ENCODE assay signal across 23 mouse cellular contexts in the genomic region with DNA sequence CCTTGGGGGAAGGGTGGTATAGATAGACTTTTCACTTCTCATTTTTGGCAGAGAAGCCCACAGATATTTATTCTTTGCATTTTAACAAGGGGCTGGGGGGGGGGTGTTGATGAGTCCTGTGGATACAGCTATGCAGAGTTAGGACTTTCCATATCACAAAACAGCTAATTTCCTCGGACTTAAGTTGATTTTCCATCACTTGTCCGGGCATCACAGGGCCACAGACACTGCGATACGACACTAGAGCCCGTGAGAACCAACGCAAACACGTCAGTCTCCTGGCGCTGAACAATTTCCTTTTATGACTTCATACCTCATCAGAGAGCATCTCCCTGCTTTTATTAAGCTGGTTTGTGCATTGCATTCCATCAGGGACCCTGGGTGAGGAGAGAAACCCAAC.
"Had no signal": no experiment of that assay in that cellular context is flagged by ENCODE, and none has a peak within 500 bp of the region (broad histone marks: within the 10 kb centered on the region; RNA-seq: fewer than 3 reads in every experiment).

No protein-coding gene starts in this region.

- H3K27ac ChIP-seq: hindbrain, embryonic 13.5 days; hindbrain, embryonic 15.5 days; hindbrain, postnatal 0 days; kidney, embryonic 15.5 days; kidney, postnatal 0 days; limb, embryonic 13.5 days; limb, embryonic 15.5 days had no signal

- H3K4me2 ChIP-seq: heart, embryonic 12.5 days; hindbrain, embryonic 13.5 days; hindbrain, embryonic 15.5 days; kidney, embryonic 15.5 days; limb, embryonic 13.5 days; limb, embryonic 15.5 days had no signal

- H3K36me3 ChIP-seq: heart, embryonic 12.5 days; hindbrain, embryonic 13.5 days; hindbrain, embryonic 15.5 days; kidney, embryonic 15.5 days; limb, embryonic 13.5 days; limb, embryonic 15.5 days had no signal

- DNase-seq: forebrain, postnatal 0 days; gastrocnemius, postnatal 14 days; gastrocnemius, postnatal 36 days; heart, adult 18-20 months; heart, postnatal 14 days; heart, postnatal 36 days; kidney, adult 11 months; kidney, adult 2 months; kidney, adult 9 months; kidney, postnatal 14 days; kidney, postnatal 36 days; layer of hippocampus, adult 9-11 months; layer of hippocampus, postnatal 36 days; left cerebral cortex, postnatal 4 days had no signal

- H3K4me3 ChIP-seq: heart, embryonic 12.5 days; hindbrain, embryonic 13.5 days; hindbrain, embryonic 15.5 days; kidney, embryonic 15.5 days; limb, embryonic 13.5 days; limb, embryonic 15.5 days had no signal

- ATAC-seq: forebrain, postnatal 0 days; hindbrain, postnatal 0 days; intestine, embryonic 16.5 days had no signal

- H3K27me3 ChIP-seq: heart, embryonic 12.5 days; hindbrain, embryonic 15.5 days; limb, embryonic 15.5 days had no signal

- H3K9me3 ChIP-seq: heart, embryonic 12.5 days; hindbrain, embryonic 13.5 days; hindbrain, embryonic 15.5 days; kidney, embryonic 15.5 days; limb, embryonic 13.5 days; limb, embryonic 15.5 days had no signal

- H3K9ac ChIP-seq: forebrain, postnatal 0 days; heart, embryonic 12.5 days; hindbrain, embryonic 13.5 days; hindbrain, embryonic 15.5 days; kidney, embryonic 15.5 days; limb, embryonic 13.5 days; limb, embryonic 15.5 days had no signal
